Mouse (Mus musculus) lung, postnatal 14 days (tissue): ENCODE data around the gene Unk.

Source experiments
- DNase-seq: peaks from one replicate; pipeline ENCODE4 v3.0.0; 2021

Unk gene

DNA sequence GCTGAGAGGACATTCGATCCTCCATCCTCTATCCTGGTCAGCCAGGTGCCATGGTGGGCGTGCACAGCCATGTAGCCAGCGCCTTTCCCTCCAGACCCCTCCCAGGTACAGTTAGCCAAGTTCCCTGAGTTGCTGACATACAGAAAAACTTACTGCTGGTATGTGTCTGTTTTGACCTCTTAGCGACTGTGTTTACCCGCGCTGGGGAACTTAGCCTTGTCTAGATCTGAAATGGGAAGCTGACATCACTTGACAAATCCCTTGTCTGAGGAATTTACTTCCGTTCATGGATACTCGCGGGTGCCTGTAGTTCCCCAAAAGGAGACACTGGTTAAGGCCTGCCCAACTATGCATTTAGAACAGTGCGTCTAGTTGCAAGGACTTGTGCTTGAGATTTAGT is 80.4 kb downstream of the Unk start:
- DNase-seq = no peak
